Mouse (Mus musculus) midbrain, postnatal 0 days (tissue): ENCODE data around the gene Hjurp. TPM values are rescaled to one million over a fixed set of nuclear protein-coding genes. Genes with fewer than 3 reads are reported as not detected.

Source experiments
- ATAC-seq: fragments of 200-750 bp; cut with Nextera tagmentation; 2 replicates; pipeline ENCODE4 v1.8.0; 2017; ENCODE audit warnings: moderate number of reproducible peaks, mild to moderate bottlenecking, moderate TSS enrichment, moderate library complexity; ENCODE audit not compliant: low FRiP score
- DNase-seq: peaks from one replicate; pipeline ENCODE4 v3.0.0-alpha.2; 2015; ENCODE audit warnings: low spot score
- H3K27ac ChIP-seq: fragments of 300-500 bp; sonication (generic); 2 replicates; pipeline ENCODE4 v1.5.1; 2014; ENCODE audit warnings: low read depth, mild to moderate bottlenecking, low read length, mixed read lengths
- H3K27me3 ChIP-seq: fragments of 300-500 bp; sonication (generic); 2 replicates; pipeline ENCODE4 v1.6.1; 2014; ENCODE audit warnings: low read length, control low read depth, mixed read lengths; ENCODE audit not compliant: insufficient read depth
- H3K36me3 ChIP-seq: fragments of 300-500 bp; sonication (generic); 2 replicates; pipeline ENCODE4 v1.6.1; 2014; ENCODE audit warnings: low read length, control low read depth, mixed read lengths; ENCODE audit not compliant: insufficient read depth
- H3K4me1 ChIP-seq: fragments of 300-500 bp; sonication (generic); 2 replicates; pipeline ENCODE4 v1.6.1; 2014; ENCODE audit warnings: mild to moderate bottlenecking, control low read depth, antibody characterized with exemption, low read length, mixed read lengths; ENCODE audit not compliant: insufficient read depth
- H3K4me2 ChIP-seq: fragments of 300-500 bp; sonication (generic); 2 replicates; pipeline ENCODE4 v1.6.1; 2014; ENCODE audit warnings: low read depth, mild to moderate bottlenecking, low read length, mixed read lengths; ENCODE audit not compliant: poor library complexity, severe bottlenecking
- H3K4me3 ChIP-seq: fragments of 300-500 bp; sonication (generic); 2 replicates; pipeline ENCODE4 v1.5.1; 2014; ENCODE audit warnings: low read depth, mild to moderate bottlenecking, low read length, moderate library complexity
- H3K9ac ChIP-seq: fragments of 300-500 bp; sonication (generic); replicated peaks from 2 replicates; pipeline ENCODE4 v1.6.1; 2014; ENCODE audit warnings: mild to moderate bottlenecking, low read length, moderate library complexity, mixed read lengths; ENCODE audit not compliant: poor library complexity, severe bottlenecking
- H3K9me3 ChIP-seq: fragments of 300-500 bp; sonication (generic); 2 replicates; pipeline ENCODE4 v1.6.1; 2016; ENCODE audit warnings: low read length, control low read depth
- CTCF ChIP-seq: IDR thresholded peaks from 2 replicates; pipeline ENCODE4 v1.5.1; 2016; ENCODE audit warnings: antibody characterized with exemption, mild to moderate bottlenecking
- WGBS: fragments of 180-500 bp; shearing (Covaris S2); extraction: QIAGEN DNeasy Blood & Tissue Kit; methylation state at CpG from one replicate; pipeline ENCODE4 v1.1.7; 2014; 5-methylcytosine and 5-hydroxymethylcytosine counted together
- polyA plus RNA-seq: library from polyadenylated mRNA; unstranded; fragments of >200 nt; fragmentation: Nextera tagmentation; extraction: Ambion mirVana; gene quantifications from 2 replicates; pipeline ENCODE4 v1.2.1, GENCODE M21; 2015
- total RNA-seq: library from RNA; depleted of rRNA; stranded (reverse); fragments of >200 nt; gene quantifications from 2 replicates; pipeline ENCODE4 v1.2.3, GENCODE M21; 2014

Hjurp gene
- total and polyA plus RNA-seq, 2 experiments from 2014 or later, result 45.9 to 88.0 TPM

DNA sequence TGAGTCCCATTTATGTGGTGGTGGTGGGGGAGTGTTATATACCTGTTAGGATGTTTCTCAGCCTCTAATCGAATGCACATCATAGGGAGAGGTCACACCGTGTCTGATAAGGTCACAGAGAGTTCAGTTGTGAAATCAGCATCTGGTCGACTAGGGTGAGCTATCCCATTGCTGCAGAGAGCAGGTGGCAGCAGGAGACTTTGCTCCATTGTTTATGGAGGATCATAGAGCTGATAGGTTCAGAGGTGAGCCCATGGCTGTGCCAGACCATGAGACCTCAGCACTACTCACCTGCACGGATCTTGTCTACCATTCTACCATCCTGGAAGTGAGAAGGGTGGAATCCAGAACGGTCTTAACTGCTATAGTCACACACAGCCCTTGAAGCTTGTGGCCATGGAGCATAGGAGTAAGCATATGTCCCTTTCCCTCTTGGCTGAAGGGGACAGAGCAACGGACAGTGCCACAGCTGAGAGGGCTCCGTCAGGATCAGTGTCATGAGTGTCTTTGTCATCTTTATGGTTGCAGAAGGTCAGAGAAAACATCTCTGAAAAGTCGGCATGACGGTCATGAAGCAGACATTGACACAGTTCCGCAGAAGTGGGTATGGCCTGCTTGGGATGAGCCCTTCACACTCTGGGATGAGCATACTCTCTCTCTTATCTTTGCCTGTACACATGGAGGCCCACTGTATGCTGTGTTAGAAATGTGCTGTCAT lies 7.0 kb upstream of the Hjurp start:
- DNase-seq (no peak), ATAC-seq (no peak)
- H3K9me3 ChIP-seq, result peaks cover 72% of the 10 kb centered on the region
- no peaks in the 10 kb centered on the region for H3K36me3 ChIP-seq
- H3K4me2 ChIP-seq, result no peak overlapping the region
- no peaks in the 10 kb centered on the region for H3K27me3 ChIP-seq
- no peak for TF ChIP-seq CTCF
- no peaks in the 10 kb centered on the region for H3K4me1 ChIP-seq
- WGBS, result 58% methylated on average over 10 of the region's 10 CpGs
- H3K27ac ChIP-seq, result no peak overlapping the region
- H3K4me3 ChIP-seq, result no peak overlapping the region
- H3K9ac ChIP-seq, result no peak overlapping the region

- DNase-seq, result no peak
- Histone ChIP-seq H3K4me2 (no peak overlapping the region), H3K4me3 (no peak overlapping the region), H3K9ac (no peak overlapping the region), H3K4me1 (no peaks in the 10 kb centered on the region), H3K27me3 (no peaks in the 10 kb centered on the region), H3K36me3 (no peaks in the 10 kb centered on the region), H3K9me3 (peaks cover 64% of the 10 kb centered on the region), H3K27ac (no peak overlapping the region)
- WGBS, result 81% methylated on average over 15 of the region's 15 CpGs
- ATAC-seq, result no peak
- TF ChIP-seq CTCF, result no peak
Measured at GRCm38 (mm10) chr1:88283376-88284227, 6.2 kb upstream of the Hjurp start.

DNA sequence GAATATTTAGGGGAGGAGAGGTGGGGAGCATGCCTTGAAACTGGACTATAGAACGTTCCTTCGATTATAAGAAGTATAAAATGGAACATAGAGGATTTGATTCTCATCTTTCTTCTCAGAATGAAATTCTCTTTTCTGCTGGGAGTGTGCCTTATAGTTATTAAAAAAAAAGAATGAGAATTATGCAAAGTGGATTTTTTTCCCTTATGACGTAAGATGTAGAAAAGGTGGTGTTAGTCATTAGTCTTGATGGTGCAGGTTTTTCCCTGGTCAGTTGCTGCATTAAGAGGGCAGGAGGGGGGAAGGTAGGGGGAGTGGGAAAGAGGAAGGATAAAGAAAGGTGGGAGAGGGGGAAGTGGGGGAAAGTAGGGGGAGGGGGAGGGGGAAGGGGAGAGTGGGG lies 4.9 kb upstream of the Hjurp start:
- no peak for DNase-seq
- WGBS, result 59% methylated on average over 3 of the region's 3 CpGs
- no peak for ATAC-seq

GRCm38 (mm10) chr1:88280006-88280690 lies 2.7 kb upstream of the Hjurp start:
- DNase-seq (no peak), ATAC-seq (no peak)
- H3K36me3 ChIP-seq, result no peaks in the 10 kb centered on the region
- no peak overlapping the region for H3K4me3 ChIP-seq
- peaks cover 11% of the 10 kb centered on the region for H3K4me1 ChIP-seq
- no peak overlapping the region for H3K4me2 ChIP-seq
- H3K9ac ChIP-seq, result no peak overlapping the region
- no peak overlapping the region for H3K27ac ChIP-seq
- H3K9me3 ChIP-seq, result peaks cover 35% of the 10 kb centered on the region
- TF ChIP-seq CTCF, result no peak
- 73% methylated on average over 15 of the region's 15 CpGs for WGBS
- H3K27me3 ChIP-seq, result no peaks in the 10 kb centered on the region

More for the DNA sequence above, 4.9 kb upstream of the Hjurp start:
- H3K27me3 ChIP-seq, result no peaks in the 10 kb centered on the region
- no peak overlapping the region for H3K9ac ChIP-seq
- no peak overlapping the region for H3K4me3 ChIP-seq
- TF ChIP-seq CTCF, result no peak
- H3K27ac ChIP-seq, result no peak overlapping the region
- no peak overlapping the region for H3K4me2 ChIP-seq
- peaks cover 51% of the 10 kb centered on the region for H3K9me3 ChIP-seq
- no peaks in the 10 kb centered on the region for H3K36me3 ChIP-seq
- no peaks in the 10 kb centered on the region for H3K4me1 ChIP-seq

GRCm38 (mm10) chr1:88279111-88280005 lies 1.9 kb upstream of the Hjurp start:
- peaks cover 11% of the 10 kb centered on the region for H3K4me1 ChIP-seq
- no peak overlapping the region for H3K4me2 ChIP-seq
- TF ChIP-seq CTCF, result no peak
- ATAC-seq (no peak), DNase-seq (no peak)
- 70% methylated on average over 9 of the region's 9 CpGs for WGBS
- H3K36me3 ChIP-seq, result peaks cover 1% of the 10 kb centered on the region; the same call in 1 of the 2 replicates
- no peak overlapping the region for H3K9ac ChIP-seq
- no peaks in the 10 kb centered on the region for H3K27me3 ChIP-seq
- H3K9me3 ChIP-seq, result peaks cover 27% of the 10 kb centered on the region
- H3K4me3 ChIP-seq, result no peak overlapping the region
- H3K27ac ChIP-seq, result no peak overlapping the region
